Mouse (Mus musculus) lung, postnatal 36 days (tissue): ENCODE results near the gene Gm21294.
"Not testable (repeated sequence)": the region's sequence is repeated elsewhere in the genome, so short reads cannot be mapped to it uniquely, and the experiment has no call there.

Experiments used
- DNase-seq: peaks from one replicate; pipeline ENCODE4 v3.0.0; 2022; ENCODE audit warnings: mixed read lengths

Gene Gm21294

DNA sequence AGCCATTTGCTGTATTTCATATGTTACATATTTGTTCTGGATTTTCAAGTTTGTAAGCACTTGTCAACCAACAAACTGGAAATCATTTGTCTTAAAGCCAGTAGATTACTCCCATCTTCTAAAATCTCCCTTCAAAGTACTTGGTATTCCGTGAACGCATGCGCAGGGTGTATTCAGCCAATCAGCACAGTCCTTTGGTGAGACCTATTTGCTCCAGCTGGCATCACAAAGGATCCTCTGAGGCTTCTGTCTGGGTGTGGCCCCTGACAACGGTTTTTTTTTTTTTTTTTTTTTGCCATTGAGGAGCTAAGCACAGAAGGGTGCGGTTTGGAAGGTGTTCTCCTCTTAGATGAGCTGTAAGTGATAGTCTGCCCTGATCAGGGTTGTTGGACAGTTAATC is at the start of gene Gm21294:
Gm21294 (plus strand) TSS at position 301 of the 400 bp plus-strand sequence.
- DNase-seq = not testable (repeated sequence)

DNA sequence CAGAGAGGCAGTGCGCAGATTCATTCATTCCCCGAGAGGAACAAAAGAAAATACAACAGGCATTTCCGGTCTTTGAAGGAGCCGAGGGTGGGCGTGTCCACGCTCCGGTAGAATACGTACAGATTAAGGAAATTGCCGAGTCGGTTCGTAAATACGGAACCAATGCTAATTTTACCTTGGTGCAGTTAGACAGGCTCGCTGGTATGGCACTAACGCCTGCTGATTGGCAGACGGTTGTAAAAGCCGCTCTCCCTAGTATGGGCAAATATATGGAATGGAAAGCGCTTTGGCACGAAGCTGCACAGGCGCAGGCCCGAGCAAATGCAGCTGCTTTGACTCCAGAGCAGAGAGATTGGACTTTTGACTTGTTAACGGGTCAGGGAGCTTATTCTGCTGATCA is 73.6 kb downstream of the Gm21294 start:
- DNase-seq = peak; percentile 0
